Mouse (Mus musculus): ENCODE measurements around the gene 2310057M21Rik. TPM values are rescaled to one million over a fixed set of nuclear protein-coding genes. Genes with fewer than 3 reads are reported as not detected.

2310057M21Rik gene
- polyA plus RNA-seq, 1 experiment from 2014 or later = 23.8 TPM

- no peak for DNase-seq (ENCODE audit: low spot score)
- Histone ChIP-seq H3K27ac (ENCODE audit: low read depth) (no peak overlapping the region), H3K27me3 (replicated peaks; ENCODE audit: control insufficient read depth, insufficient read depth, low read length) (no peaks in the 10 kb centered on the region), H3K4me2 (ENCODE audit: low read length) (no peak overlapping the region), H3K9me3 (ENCODE audit: control insufficient read depth, low read length) (no peaks in the 10 kb centered on the region), H3K4me3 (ENCODE audit: low read depth, low read length) (no peak overlapping the region), H3K36me3 (ENCODE audit: control insufficient read depth, insufficient read depth, low read length) (no peaks in the 10 kb centered on the region), H3K9ac (ENCODE audit: low read length) (no peak overlapping the region), H3K4me1 (replicated peaks; ENCODE audit: control insufficient read depth, insufficient read depth, low read length) (no peaks in the 10 kb centered on the region)
- WGBS = 66% methylated on average over 8 of the region's 8 CpGs
- no peak for ATAC-seq (replicated peaks; ENCODE audit: low FRiP score, low TSS enrichment, low read depth)
Observed at GRCm38 (mm10) chr7:131303340-131303739, 59.2 kb downstream of the 2310057M21Rik start.

GRCm38 (mm10) chr7:131297151-131297550, 65.4 kb downstream of the 2310057M21Rik start:
- H3K36me3 ChIP-seq (ENCODE audit: control insufficient read depth, insufficient read depth, low read length) = no peaks in the 10 kb centered on the region
- DNase-seq (ENCODE audit: low spot score) (no peak), ATAC-seq (replicated peaks; ENCODE audit: low FRiP score, low TSS enrichment, low read depth) (no peak)
- no peaks in the 10 kb centered on the region for H3K9me3 ChIP-seq (ENCODE audit: control insufficient read depth, low read length)
- H3K4me1 ChIP-seq (replicated peaks; ENCODE audit: control insufficient read depth, insufficient read depth, low read length) = no peaks in the 10 kb centered on the region
- WGBS = 56% methylated on average over 8 of the region's 8 CpGs
- no peak overlapping the region for H3K4me3 ChIP-seq (ENCODE audit: low read depth, low read length)
- no peak overlapping the region for H3K27ac ChIP-seq (ENCODE audit: low read depth)
- H3K9ac ChIP-seq (ENCODE audit: low read length) = no peak overlapping the region
- H3K4me2 ChIP-seq (ENCODE audit: low read length) = no peak overlapping the region
- H3K27me3 ChIP-seq (replicated peaks; ENCODE audit: control insufficient read depth, insufficient read depth, low read length) = no peaks in the 10 kb centered on the region

Other genes starting within 250 kb of the 2310057M21Rik start
- not detected in 2 replicates for gene 4933402N03Rik, start 216.4 kb downstream of the 2310057M21Rik start, polyA plus RNA-seq (2014; fragmentation: Nextera tagmentation; extraction: Ambion mirVana)
- not detected in 2 replicates for gene 5430419D17Rik, start 188.4 kb downstream of the 2310057M21Rik start, polyA plus RNA-seq (2014; fragmentation: Nextera tagmentation; extraction: Ambion mirVana)
- not detected in 2 replicates for gene Cuzd1, start 40.5 kb downstream of the 2310057M21Rik start, polyA plus RNA-seq (2014; fragmentation: Nextera tagmentation; extraction: Ambion mirVana)
- gene Fam24b, start 33.2 kb downstream of the 2310057M21Rik start, polyA plus RNA-seq (2014; fragmentation: Nextera tagmentation; extraction: Ambion mirVana) = 0.42 TPM in 1 of 2 replicates, not detected in the other
- not detected in 2 replicates for gene Fam24a, start 28.9 kb downstream of the 2310057M21Rik start, polyA plus RNA-seq (2014; fragmentation: Nextera tagmentation; extraction: Ambion mirVana)
- 73.9 and 75.9 TPM in 2 replicates for gene Pstk, start 8.4 kb upstream of the 2310057M21Rik start, polyA plus RNA-seq (2014; fragmentation: Nextera tagmentation; extraction: Ambion mirVana)
- 15.7 and 19.4 TPM in 2 replicates for gene Ikzf5, start 47.8 kb upstream of the 2310057M21Rik start, polyA plus RNA-seq (2014; fragmentation: Nextera tagmentation; extraction: Ambion mirVana)
- 67.8 and 91.1 TPM in 2 replicates for gene Acadsb, start 47.8 kb upstream of the 2310057M21Rik start, polyA plus RNA-seq (2014; fragmentation: Nextera tagmentation; extraction: Ambion mirVana)
- 0.73 and 1.4 TPM in 2 replicates for gene Hmx3, start 180.1 kb upstream of the 2310057M21Rik start, polyA plus RNA-seq (2014; fragmentation: Nextera tagmentation; extraction: Ambion mirVana)
- 1.6 and 1.8 TPM in 2 replicates for gene Hmx2, start 186.0 kb upstream of the 2310057M21Rik start, polyA plus RNA-seq (2014; fragmentation: Nextera tagmentation; extraction: Ambion mirVana)
- 235 TPM in 2 replicates for gene Bub3, start 197.5 kb upstream of the 2310057M21Rik start, polyA plus RNA-seq (2014; fragmentation: Nextera tagmentation; extraction: Ambion mirVana)